Mouse (Mus musculus): ENCODE data around the gene Ctsw.

Ctsw gene

GRCm38 (mm10) chr19:5465037-5465436, 3.3 kb downstream of the Ctsw start:
- intact Hi-C loops (cut with DNase I) = no loop called here

- intact Hi-C loops (cut with DNase I) = no loop called here
Observed at GRCm38 (mm10) chr19:5463791-5464562, 4.3 kb downstream of the Ctsw start.

- intact Hi-C loops (cut with DNase I) = no loop called here
Observed at GRCm38 (mm10) chr19:5463212-5463611, 5.1 kb downstream of the Ctsw start.

DNA sequence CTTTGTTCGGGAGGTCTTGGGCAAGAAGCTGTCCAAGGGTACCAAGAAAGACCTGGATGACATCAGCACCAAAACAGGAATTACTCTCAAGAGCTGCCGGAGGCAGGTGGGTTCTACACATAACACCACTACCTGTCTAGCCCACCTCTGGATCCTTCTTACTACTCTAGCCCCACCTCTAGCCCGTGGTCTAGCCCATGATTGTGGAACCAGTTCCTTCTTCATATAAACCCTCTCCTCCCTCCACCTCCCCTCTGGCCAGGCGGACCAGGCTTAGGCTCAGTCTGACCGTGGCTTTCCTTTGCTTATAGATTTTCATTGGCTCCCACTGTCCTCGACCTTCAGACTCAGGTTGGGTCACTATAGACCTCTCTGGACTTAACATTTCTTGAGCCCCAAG, 6.9 kb downstream of the Ctsw start:
- intact Hi-C loops (cut with DNase I) = no loop called here

GRCm38 (mm10) chr19:5460465-5460911, 7.8 kb downstream of the Ctsw start, which contains the start of gene Fibp:
Fibp (plus strand) TSS chr19:5460615.
- intact Hi-C loops (cut with DNase I) = no loop called here

DNA sequence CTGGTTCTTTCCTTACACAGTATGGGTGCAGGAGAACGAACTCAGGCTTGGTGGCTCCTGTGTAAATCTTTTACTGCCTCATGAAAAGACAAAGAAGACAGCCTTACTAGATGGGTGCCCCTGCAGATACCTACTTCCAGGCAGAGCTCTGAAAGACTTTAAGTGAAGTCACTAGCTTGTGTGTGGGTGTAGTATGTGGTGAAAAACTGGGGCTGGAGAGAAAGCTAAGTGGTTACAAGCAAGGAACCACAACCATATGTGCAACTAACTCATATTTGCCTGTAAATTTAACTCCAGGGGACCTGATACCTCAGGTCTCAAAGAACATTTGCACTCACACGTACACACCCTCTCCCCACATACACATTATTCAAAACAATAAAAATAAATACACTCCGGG, 8.4 kb downstream of the Ctsw start:
- intact Hi-C loops (cut with DNase I) = no loop called here

GRCm38 (mm10) chr19:5459019-5459418, 9.3 kb downstream of the Ctsw start:
- intact Hi-C loops (cut with DNase I) = no loop called here

DNA sequence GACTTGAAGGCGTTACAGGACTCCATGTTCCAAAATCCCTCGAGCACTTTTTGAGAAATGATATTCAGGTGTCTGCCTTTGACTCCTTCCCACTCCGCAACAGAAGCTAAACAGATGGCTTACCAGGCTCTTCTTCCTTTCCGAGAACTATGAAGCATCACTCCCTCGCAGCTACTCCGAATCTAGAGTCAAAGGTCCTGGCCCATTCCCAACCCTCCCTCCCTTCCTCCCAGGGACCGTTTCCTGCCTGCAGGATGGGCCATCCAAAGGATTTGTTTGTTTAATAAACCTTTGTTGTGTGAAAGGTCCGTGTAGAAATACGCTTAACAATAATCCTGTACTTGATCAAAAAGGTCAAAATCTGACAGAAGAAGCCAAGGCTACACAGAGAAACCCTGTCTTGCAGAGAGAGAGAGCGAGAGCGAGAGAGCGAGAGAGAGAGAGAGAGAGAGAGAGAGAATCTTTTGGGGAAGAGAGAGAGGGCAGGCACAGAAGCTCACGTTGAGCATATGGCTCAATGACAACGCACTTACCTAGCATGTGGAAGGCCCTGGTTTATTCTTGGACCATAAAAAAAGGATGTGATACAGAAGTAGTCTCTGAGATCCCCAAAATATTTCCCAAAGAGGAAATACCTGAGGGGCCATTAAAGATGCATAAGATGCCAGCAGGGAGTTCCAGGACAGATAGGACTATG, 10.4 kb downstream of the Ctsw start, which contains the start of gene Ccdc85b:
Gene Ccdc85b, minus strand, starts transcription at position 149 of the 697 bp plus-strand sequence.
- intact Hi-C loops (cut with DNase I) = no loop called here

GRCm38 (mm10) chr19:5456922-5457745, 11.2 kb downstream of the Ctsw start:
- intact Hi-C loops (cut with DNase I) = no loop called here

GRCm38 (mm10) chr19:5456241-5456921, 11.9 kb downstream of the Ctsw start:
- intact Hi-C loops (cut with DNase I) = no loop called here

DNA sequence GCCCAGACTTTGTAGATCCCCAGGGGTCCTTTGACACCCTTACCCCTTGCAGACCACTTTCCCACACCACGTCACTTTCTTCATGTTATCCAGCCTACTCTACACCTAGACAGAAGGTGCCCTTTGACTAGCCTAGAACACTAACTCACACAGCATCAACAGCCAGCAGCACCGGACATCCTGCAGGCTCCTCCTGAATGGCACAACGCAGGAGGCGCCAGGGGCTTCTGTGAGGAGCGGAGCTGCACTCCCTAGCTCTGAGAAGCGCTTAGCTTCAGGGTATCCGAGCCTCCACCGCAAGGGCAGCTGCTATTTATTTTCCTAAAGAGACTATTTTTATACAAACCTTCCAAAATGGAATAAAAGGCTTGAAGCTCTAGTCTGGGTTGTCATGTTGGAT, 12.7 kb downstream of the Ctsw start:
- intact Hi-C loops (cut with DNase I) = no loop called here

DNA sequence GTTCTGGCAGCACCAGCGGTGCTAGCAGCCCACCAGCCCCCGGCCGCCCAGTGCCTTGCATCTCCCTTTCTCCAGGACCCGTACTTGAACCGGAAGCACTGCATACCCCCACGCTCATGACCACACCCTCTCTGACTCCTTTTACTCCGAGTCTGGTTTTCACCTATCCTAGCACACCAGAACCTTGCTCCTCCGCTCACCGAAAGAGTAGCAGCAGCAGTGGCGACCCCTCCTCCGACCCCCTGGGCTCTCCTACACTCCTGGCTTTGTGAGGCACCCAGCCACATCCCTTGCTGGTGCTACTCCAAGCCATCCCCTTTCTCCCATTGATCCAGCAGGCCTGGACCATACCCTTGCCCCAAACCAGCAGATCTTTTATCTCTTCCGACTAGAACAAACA, 13.3 kb downstream of the Ctsw start:
- intact Hi-C loops (cut with DNase I) = no loop called here

DNA sequence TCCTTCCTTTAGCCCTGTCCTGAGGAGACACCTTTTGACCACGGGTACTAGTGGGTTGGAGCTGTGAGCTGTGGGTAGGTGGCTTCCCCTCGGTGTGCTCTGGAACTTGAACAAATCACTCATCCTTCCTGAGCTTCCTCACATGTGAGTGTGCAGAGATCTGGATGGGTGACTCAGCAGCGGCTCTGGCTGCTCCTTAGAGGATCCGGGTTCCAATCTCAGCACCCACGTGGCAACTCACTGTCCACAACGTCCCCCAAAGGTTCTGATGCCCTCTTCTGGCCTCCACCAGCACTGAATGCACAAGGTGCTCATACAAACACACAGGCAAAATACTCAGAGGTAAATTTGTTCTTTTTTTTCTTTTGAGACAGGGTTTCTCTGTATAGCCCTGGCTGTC, 16.5 kb downstream of the Ctsw start:
- intact Hi-C loops (cut with DNase I) = no loop called here

GRCm38 (mm10) chr19:5449673-5450072, 18.6 kb downstream of the Ctsw start:
- intact Hi-C loops (cut with DNase I) = no loop called here

DNA sequence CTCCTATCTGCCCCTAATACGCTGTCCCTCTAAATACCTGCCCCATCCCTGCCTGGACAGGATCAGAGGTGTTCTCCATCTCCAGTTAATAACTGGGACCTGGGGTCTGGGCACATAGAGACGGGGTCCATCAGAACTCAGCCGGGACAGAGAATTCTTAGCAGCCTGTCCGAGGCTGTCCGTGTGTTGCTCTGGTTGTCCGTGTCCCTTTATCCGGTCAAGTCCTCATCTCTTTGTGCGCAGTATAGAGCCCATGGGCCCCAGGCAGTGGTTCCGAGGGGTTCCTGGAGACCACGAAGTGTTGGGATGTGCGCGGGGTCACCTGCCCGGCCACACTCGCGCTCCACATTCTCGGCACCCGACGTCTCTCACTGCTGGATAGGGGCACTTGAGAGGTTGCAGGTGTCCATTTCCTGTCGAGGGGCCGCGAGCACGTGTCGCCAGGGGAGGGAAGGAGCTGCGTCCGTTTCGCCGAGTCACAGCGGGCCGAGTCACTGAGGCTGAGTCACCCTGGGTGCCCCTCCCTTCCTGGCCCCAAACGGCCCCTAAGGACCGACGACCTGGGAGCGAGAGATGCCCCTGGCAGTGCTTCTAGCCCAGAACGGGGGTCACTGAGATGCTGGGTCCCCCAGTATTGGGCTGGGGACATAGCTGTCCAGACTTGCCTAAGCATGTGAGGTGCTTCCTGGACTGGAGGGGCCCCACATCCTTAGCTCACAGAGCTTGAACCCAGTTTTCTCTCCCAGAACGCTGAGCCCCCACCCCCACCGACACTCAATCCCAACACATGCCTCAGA, 19.8 kb downstream of the Ctsw start:
- intact Hi-C loops (cut with DNase I) = no loop called here

DNA sequence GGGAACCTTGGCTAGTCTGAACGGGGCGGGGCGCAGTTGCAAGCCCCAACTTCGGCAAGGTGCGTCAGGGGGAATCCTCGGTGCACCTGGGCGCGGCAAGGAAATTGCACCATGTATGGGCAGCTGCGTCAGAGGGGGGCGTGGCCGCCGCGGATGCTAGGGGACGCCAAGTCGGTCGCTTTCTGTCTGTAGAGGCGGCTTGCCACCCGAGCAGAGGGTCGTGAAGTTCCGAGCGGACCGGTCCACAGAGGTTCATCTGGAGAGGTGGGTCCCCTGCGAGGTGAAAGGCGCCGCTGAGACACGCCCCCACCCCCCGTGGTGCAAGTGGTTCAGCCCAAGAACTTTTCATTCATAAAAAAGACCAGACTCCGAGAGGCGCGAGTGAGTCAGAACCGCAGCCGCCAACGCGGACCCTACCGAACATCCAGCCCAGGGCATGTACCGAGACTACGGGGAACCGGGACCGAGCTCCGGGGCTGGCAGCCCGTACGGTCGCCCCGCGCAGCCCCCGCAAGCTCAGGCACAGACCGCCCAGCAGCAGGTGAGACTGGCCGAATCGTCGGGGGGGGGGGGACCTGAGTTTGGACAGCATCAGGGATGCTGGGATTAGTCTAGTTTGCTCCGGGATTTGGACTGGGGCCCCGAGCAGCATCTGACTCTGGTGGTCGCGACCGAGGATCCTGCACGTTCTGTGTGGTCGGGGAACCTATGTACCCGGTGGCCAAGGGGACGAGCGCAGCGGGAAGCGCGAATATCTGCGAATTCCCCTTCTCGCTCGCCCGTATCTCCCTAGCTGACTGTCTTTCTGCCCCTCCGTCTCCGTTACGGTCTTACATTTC, 20.6 kb downstream of the Ctsw start, which contains the start of gene Fosl1:
Gene Fosl1, plus strand, starts transcription at position 33 of the 839 bp plus-strand sequence.
- intact Hi-C loops (cut with DNase I) = no loop called here

- intact Hi-C loops (cut with DNase I) = no loop called here
Observed at GRCm38 (mm10) chr19:5445747-5446146, 22.6 kb downstream of the Ctsw start.

DNA sequence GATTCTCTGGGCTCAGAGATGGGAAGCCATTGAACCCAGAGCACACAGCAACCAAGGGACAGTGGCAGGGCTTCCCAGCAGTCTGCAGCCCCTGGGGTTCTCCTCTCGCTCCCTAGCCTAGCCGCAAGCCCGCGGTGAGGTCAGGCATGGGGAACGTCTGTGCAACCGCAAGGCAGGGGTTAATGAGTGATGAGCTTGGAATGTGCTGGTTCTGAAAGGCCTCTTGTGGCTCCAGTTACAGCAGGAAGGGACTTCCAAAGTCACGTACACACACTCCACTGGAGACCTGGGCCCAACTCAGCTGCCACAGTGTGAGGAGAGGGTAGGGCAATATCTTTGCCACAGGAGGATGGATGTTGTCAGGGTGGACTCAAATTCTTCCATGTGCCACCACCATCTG, 23.4 kb downstream of the Ctsw start:
- intact Hi-C loops (cut with DNase I) = no loop called here

- intact Hi-C loops (cut with DNase I) = no loop called here
Observed at GRCm38 (mm10) chr19:5444371-5444908, 23.9 kb downstream of the Ctsw start.

Measured in adrenal gland (tissue).